Mouse (Mus musculus): Measurements from ENCODE around the gene Ube2cbp. TPM values are rescaled to one million over a fixed set of nuclear protein-coding genes. Genes with fewer than 3 reads are reported as not detected.

The Ube2cbp gene
- polyA plus RNA-seq, 1 experiment from 2014 or later = 4.8 TPM

DNA sequence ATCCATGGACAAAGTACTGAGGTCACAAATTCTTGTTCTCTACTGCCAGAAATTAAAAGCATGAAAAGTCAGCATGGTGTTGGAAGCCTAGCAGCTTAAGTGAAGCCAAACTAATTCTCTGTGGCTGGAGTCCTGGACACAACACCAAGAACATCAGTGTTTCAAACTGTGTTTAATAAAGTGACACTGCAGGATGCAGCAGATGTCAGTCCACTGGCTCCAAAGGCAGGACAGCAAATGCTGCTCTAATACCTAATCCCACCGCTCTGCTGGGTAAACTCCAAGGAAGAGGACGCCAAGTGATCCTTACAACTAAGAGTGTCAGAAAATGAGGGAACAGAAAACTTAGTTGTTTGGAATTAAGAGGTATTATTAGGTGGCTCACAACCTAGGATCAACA, 158.2 kb downstream of the Ube2cbp start:
- H3K27me3 ChIP-seq (replicated peaks) = no peaks in the 10 kb centered on the region
- no peaks in the 10 kb centered on the region for H3K36me3 ChIP-seq
- 100% methylated on average over 2 of the region's 2 CpGs for WGBS
- no peak for ATAC-seq (ENCODE audit: insufficient read depth, low FRiP score, low read depth)
- H3K9me3 ChIP-seq = no peaks in the 10 kb centered on the region
- no peak overlapping the region for H3K27ac ChIP-seq
- no peak overlapping the region for H3K9ac ChIP-seq
- H3K4me3 ChIP-seq (replicated peaks) = no peak overlapping the region
- no peak overlapping the region for H3K4me2 ChIP-seq
- H3K4me1 ChIP-seq = no peaks in the 10 kb centered on the region

DNA sequence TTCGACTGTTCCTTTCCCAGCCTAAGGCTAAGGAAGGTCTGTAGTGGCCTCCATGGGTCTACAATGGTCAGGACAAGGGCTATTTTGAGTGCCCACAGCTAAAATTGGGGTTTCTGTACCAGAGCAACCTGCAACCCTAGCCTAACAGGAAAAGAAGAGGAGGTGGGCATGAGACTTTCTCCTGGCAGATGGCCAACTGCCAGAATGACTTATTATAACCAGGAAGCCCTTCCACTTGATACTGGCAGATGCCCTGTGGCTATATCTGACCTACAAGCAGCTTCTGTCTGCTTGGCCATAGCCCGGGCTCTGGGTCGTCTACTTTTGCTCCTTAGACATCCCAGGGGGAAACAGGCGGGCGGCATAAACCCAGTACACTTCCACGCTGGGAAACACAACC, 163.3 kb downstream of the Ube2cbp start:
- Histone ChIP-seq H3K4me3 (replicated peaks) (no peak overlapping the region), H3K27me3 (replicated peaks) (no peaks in the 10 kb centered on the region), H3K4me2 (no peak overlapping the region), H3K36me3 (no peaks in the 10 kb centered on the region), H3K9me3 (no peaks in the 10 kb centered on the region), H3K9ac (no peak overlapping the region), H3K27ac (no peak overlapping the region), H3K4me1 (no peaks in the 10 kb centered on the region)
- WGBS = 82% methylated on average over 6 of the region's 6 CpGs
- no peak for ATAC-seq (ENCODE audit: insufficient read depth, low FRiP score, low read depth)

DNA sequence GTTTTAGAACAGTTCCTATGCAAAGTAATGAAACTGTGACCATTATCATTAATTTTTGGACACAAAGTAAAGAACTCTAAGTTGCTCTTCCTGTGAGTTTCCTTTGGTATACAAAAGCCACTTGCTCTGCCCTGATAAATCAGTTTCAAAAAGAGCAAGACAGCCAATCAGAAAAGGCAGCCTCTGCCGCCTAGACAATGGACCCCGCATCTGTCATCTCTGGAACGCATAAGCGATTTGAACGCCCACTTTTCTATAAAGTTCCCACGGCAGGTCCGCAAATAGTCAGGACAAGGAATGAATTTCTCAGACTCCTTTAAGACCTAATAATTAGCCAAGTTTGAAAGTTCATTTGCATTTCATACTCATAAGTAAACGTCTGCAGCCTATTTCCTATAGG, 166.2 kb downstream of the Ube2cbp start:
- Histone ChIP-seq H3K4me3 (replicated peaks) (no peak overlapping the region), H3K27ac (no peak overlapping the region), H3K27me3 (replicated peaks) (no peaks in the 10 kb centered on the region), H3K36me3 (no peaks in the 10 kb centered on the region), H3K4me1 (no peaks in the 10 kb centered on the region), H3K9ac (no peak overlapping the region), H3K4me2 (no peak overlapping the region), H3K9me3 (no peaks in the 10 kb centered on the region)
- ATAC-seq (ENCODE audit: insufficient read depth, low FRiP score, low read depth) = no peak
- WGBS = 61% methylated on average over 8 of the region's 8 CpGs

DNA sequence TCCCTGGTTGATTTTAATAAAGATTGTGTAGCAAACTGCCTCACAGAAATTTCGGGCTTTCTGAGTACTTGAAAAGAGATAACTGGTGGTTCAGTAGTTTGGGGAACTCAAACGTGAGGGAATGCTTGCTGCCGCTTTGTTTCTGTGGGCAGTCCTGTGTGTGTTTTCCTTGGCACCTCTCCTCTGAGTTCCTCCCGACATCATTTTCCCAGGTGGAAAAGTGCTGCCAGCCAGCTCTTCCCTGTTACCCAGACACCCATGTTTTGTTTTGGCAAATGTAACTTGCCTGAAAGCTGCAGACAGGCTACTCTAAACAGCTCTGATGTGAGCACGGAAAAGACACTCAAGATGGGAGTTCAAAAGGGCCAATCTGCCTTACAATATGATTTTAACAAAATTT, 166.6 kb downstream of the Ube2cbp start:
- no peak overlapping the region for H3K27ac ChIP-seq
- H3K27me3 ChIP-seq (replicated peaks) = no peaks in the 10 kb centered on the region
- H3K36me3 ChIP-seq = no peaks in the 10 kb centered on the region
- H3K4me3 ChIP-seq (replicated peaks) = no peak overlapping the region
- H3K9ac ChIP-seq = no peak overlapping the region
- H3K4me2 ChIP-seq = no peak overlapping the region
- no peaks in the 10 kb centered on the region for H3K4me1 ChIP-seq
- 38% methylated on average over 5 of the region's 5 CpGs for WGBS
- no peak for ATAC-seq (ENCODE audit: insufficient read depth, low FRiP score, low read depth)
- no peaks in the 10 kb centered on the region for H3K9me3 ChIP-seq

DNA sequence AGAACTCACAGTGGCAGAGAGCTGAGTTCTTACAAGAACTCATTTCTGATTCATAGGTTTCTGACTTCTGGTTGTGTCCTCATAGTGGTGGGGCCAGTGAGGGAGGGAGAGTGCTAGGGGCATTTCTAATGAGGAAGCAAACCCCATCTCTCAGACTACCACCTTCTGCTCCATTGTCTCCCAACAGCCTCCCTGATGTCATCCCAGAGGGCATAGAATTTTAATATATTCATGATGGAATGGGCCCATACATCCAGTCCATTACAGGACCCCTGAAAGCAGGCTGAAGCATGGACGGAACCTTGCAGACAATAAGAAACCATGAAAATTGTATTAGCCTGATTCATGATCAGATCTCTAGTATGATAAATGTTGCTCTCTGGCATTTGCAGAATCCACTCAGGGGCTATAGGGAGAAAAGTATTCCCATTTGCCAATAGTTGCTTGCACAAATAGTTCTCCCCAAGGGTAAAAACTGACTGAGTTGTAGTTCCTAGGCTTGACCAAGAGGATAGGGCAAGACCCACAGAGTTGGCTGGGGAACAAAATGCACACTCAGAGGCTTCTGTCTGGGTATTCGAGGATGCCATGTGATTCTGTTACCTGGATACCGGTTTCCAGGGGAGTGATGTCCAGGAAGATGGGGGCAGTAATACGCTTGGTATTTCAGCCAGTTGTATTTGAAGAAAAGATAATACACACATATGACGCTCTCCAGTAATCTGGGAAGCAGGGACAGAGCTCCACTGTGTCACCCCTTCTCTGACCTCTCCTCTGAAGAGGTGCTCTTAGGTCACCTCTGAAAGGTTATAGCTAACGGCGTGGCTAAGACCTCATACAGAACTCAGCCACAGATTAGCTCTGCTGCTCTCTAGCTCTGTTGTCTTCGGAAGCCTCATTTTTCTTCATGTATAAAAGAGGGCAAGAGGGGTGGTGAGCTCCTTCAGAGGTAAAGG, 167.8 kb downstream of the Ube2cbp start:
- 74% methylated on average over 8 of the region's 8 CpGs for whole genome bisulfite sequencing
- no peaks in the 10 kb centered on the region for H3K9me3 ChIP-seq
- no peak for ATAC-seq (ENCODE audit: insufficient read depth, low FRiP score, low read depth)

DNA sequence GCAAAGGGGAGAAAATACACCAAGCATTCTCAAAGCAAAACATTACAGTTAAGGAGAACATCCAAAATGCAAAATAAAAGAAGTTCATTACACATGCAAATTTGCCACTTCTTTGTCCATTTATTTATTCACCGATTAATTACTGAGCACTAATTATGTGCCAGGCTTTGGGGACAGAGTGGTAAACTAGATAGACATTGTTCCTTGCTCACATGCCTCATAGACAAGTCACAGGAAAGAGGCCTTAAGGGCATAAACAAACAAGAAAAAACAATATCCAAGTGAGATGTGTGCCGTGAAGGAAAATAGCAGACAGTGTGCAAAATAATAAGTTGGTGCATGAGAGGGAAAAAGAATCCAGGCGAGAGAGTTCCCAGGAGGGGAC, 177.2 kb downstream of the Ube2cbp start:
- Histone ChIP-seq H3K9ac (no peak overlapping the region), H3K27ac (no peak overlapping the region), H3K27me3 (replicated peaks) (no peaks in the 10 kb centered on the region), H3K4me3 (replicated peaks) (no peak overlapping the region), H3K9me3 (no peaks in the 10 kb centered on the region), H3K36me3 (no peaks in the 10 kb centered on the region), H3K4me2 (no peak overlapping the region), H3K4me1 (no peaks in the 10 kb centered on the region)
- 77% methylated on average over 3 of the region's 3 CpGs for WGBS
- ATAC-seq (ENCODE audit: insufficient read depth, low FRiP score, low read depth) = no peak

More for the DNA sequence above, 167.8 kb downstream of the Ube2cbp start:
- Histone ChIP-seq H3K4me3 (replicated peaks) (no peak overlapping the region), H3K27ac (no peak overlapping the region), H3K27me3 (replicated peaks) (no peaks in the 10 kb centered on the region), H3K4me1 (no peaks in the 10 kb centered on the region), H3K9ac (no peak overlapping the region), H3K4me2 (no peak overlapping the region), H3K36me3 (no peaks in the 10 kb centered on the region)

DNA sequence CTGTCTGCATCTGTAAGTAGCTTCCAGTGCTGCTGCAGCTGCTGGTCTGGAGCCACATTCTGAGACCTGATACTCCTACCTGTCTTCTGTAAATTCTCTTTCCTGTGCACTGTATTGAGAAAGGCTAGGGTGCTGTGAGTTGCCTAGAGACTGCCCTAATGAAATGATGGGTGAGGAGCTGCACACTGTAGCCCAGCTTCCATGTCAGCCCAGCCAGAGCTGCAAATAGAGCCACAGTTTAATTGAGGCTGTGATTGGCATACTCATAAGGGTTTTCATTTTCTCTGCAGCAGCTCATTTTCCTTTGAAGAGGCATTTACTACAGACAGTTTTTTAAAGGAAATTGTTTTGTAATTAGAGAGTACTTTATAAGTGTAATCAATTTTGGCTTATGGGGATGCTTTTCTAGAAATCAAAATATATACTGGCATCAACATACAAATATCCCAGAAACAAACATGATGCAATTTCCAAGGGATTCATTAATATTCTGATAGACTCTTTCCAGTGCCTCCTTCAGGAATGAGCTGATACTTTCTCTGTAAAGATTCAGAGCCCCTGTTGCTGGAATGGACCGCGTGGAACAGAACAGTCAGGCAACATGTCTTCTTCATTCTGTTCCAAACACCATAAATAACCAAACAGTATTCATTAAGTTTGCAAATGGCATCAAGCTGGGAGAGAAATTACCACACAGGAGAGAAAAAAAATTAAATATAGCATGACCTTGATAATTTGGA, 177.8 kb downstream of the Ube2cbp start:
- Histone ChIP-seq H3K4me3 (replicated peaks) (no peak overlapping the region), H3K4me1 (no peaks in the 10 kb centered on the region), H3K4me2 (no peak overlapping the region), H3K36me3 (no peaks in the 10 kb centered on the region), H3K9me3 (no peaks in the 10 kb centered on the region), H3K27me3 (replicated peaks) (no peaks in the 10 kb centered on the region), H3K27ac (no peak overlapping the region), H3K9ac (no peak overlapping the region)
- 98% methylated on average over 2 of the region's 2 CpGs for WGBS
- no peak for ATAC-seq (ENCODE audit: insufficient read depth, low FRiP score, low read depth)

DNA sequence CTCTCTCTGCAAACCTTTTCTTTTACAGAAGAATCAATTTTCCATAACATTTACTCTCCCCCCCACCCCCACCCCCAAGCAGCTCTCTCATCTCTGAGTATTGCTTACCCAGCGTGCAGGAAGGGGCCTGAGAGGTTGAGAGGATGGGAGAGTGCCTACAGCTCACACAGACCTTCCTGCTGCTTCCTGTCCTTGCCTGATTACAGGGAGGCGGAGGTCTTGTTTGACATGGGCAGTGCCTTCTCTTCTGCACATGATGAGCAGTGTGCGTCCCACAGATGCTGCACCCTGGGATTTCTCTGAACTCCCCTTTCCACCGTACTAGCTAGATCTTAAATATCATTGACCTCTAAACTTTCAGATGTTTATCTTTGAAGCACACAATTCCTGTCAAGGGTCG, 182.2 kb downstream of the Ube2cbp start:
- ATAC-seq (ENCODE audit: insufficient read depth, low FRiP score, low read depth) = no peak
- H3K4me2 ChIP-seq = no peak overlapping the region
- no peak overlapping the region for H3K4me3 ChIP-seq (replicated peaks)
- H3K36me3 ChIP-seq = no peaks in the 10 kb centered on the region
- H3K4me1 ChIP-seq = no peaks in the 10 kb centered on the region
- 41% methylated on average over 5 of the region's 5 CpGs for WGBS
- H3K27me3 ChIP-seq (replicated peaks) = no peaks in the 10 kb centered on the region
- no peak overlapping the region for H3K9ac ChIP-seq
- no peak overlapping the region for H3K27ac ChIP-seq
- H3K9me3 ChIP-seq = no peaks in the 10 kb centered on the region

DNA sequence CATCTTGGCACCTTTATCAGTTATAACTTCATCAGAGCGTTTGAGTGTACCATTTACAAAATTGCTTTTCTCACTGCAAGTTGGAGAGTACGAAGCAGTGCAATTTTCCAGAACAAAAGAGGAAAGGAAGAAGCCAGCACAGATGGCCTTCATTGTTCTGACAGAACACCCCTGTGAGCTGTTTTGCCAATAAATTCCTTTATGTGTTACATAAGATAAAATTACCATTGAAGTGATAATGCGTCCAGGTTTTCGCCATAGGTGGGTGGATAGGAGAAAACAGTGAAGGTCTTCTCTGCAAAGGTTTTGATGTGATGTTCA, 183.6 kb downstream of the Ube2cbp start:
- 69% methylated on average over 4 of the region's 4 CpGs for WGBS
- no peaks in the 10 kb centered on the region for H3K4me1 ChIP-seq

DNA sequence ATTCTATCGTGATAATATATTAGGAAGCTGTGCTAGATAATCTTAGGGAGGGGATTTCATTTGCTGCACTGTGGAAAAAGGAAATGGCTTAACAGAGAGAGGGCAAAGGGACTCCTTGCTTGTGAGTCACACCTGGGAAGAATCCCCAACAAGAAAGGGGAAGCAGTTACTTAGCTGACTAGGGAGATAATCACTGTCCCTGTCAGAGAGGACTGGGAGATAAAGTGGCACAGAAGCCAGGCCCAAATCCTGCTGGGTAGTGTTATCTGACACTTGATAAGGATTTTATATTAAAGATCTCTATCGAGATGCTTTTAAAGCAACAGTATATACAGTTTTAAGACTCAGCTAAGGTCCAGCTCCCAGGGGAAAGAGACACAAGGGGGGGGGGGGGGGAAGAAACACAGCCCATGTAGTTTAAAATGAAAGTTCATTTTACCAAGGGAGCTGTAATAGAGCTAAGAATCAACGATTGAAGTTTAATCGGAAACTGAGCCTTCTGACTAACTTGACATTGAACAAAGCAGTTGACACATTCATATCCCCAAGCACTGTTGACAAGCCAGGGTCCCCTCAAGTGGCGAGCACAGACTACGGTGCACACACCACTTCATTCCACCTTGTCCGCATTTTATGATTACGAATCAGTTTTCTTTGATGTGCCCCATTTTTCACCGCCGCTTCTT, 184.1 kb downstream of the Ube2cbp start:
- no peak for ATAC-seq (ENCODE audit: insufficient read depth, low FRiP score, low read depth)
- 82% methylated on average over 10 of the region's 10 CpGs for WGBS
- Histone ChIP-seq H3K9me3 (no peaks in the 10 kb centered on the region), H3K4me1 (no peaks in the 10 kb centered on the region), H3K4me2 (no peak overlapping the region), H3K27me3 (replicated peaks) (no peaks in the 10 kb centered on the region), H3K9ac (no peak overlapping the region), H3K36me3 (no peaks in the 10 kb centered on the region), H3K4me3 (replicated peaks) (no peak overlapping the region), H3K27ac (no peak overlapping the region)

More for the DNA sequence above, 183.6 kb downstream of the Ube2cbp start:
- Histone ChIP-seq H3K9ac (no peak overlapping the region), H3K9me3 (no peaks in the 10 kb centered on the region), H3K27me3 (replicated peaks) (no peaks in the 10 kb centered on the region), H3K4me3 (replicated peaks) (no peak overlapping the region), H3K4me2 (no peak overlapping the region), H3K36me3 (no peaks in the 10 kb centered on the region), H3K27ac (no peak overlapping the region)
- no peak for ATAC-seq (ENCODE audit: insufficient read depth, low FRiP score, low read depth)

DNA sequence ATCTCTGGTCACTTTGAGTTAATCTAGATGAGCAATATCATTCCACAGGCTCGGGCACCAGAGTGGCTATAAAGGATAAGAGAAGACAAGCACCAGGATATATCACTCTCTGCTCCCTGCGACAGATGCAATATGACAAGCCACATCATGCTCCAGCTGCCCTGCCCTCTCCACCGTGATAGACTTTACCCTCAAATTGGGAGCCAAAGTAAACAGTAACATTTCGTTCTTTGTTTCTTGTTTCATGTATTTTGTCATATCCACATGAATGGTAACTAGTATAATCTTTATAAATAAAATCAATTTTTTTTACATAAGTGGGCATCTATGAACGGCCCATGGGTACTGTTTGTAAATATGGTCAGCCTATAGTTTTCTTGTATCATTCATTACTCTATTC, 195.2 kb downstream of the Ube2cbp start:
- no peak overlapping the region for H3K4me2 ChIP-seq
- WGBS = 73% methylated on average over 5 of the region's 5 CpGs
- no peaks in the 10 kb centered on the region for H3K4me1 ChIP-seq
- no peak overlapping the region for H3K4me3 ChIP-seq (replicated peaks)
- ATAC-seq (ENCODE audit: insufficient read depth, low FRiP score, low read depth) = no peak
- no peaks in the 10 kb centered on the region for H3K27me3 ChIP-seq (replicated peaks)
- no peaks in the 10 kb centered on the region for H3K9me3 ChIP-seq
- H3K36me3 ChIP-seq = no peaks in the 10 kb centered on the region
- H3K27ac ChIP-seq = no peak overlapping the region
- no peak overlapping the region for H3K9ac ChIP-seq

DNA sequence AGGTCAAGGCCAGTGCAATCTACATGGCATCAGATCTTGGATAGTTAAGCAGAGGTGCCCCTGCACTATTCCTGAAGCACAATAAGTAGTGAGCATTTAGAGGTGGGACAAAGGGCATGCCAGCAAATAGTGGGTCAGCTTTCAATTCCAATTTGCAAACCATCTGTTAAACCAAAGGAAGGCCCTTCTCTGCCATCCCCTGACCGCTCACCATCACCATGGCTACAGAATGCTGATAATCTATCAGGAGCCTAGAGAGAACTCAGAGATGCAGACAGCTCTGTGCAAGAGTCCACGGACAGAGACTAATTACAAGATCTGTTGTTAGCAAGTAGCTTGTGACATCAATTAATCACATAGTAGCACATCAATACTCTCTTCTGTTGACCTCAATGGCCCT, 198.1 kb downstream of the Ube2cbp start:
- H3K4me1 ChIP-seq = no peaks in the 10 kb centered on the region
- WGBS = 34% methylated on average over 2 of the region's 2 CpGs
- H3K9me3 ChIP-seq = no peaks in the 10 kb centered on the region
- no peak for ATAC-seq (ENCODE audit: insufficient read depth, low FRiP score, low read depth)
- no peak overlapping the region for H3K4me3 ChIP-seq (replicated peaks)
- no peak overlapping the region for H3K27ac ChIP-seq
- H3K4me2 ChIP-seq = no peak overlapping the region
- no peak overlapping the region for H3K9ac ChIP-seq
- H3K27me3 ChIP-seq (replicated peaks) = no peaks in the 10 kb centered on the region
- H3K36me3 ChIP-seq = no peaks in the 10 kb centered on the region
